Mouse (Mus musculus) limb, embryonic 15.5 days (tissue): Measurements from ENCODE around the gene Tns3. TPM values are rescaled to one million over a fixed set of nuclear protein-coding genes. Genes with fewer than 3 reads are reported as not detected.

Experiments used
- ATAC-seq: fragments of 200-750 bp; cut with Nextera tagmentation; 2 replicates; pipeline ENCODE4 v1.8.0; 2017; ENCODE audit warnings: low read depth, moderate TSS enrichment; ENCODE audit not compliant: insufficient number of reproducible peaks, low FRiP score, low TSS enrichment
- H3K27ac ChIP-seq: fragments of 300-500 bp; sonication (generic); 2 replicates; pipeline ENCODE4 v1.5.1; 2015; ENCODE audit warnings: moderate library complexity, mild to moderate bottlenecking, inconsistent platforms
- H3K27me3 ChIP-seq: fragments of 300-500 bp; sonication (generic); 2 replicates; pipeline ENCODE4 v1.6.1; 2015; ENCODE audit warnings: inconsistent platforms
- H3K36me3 ChIP-seq: fragments of 300-500 bp; sonication (generic); 2 replicates; pipeline ENCODE4 v1.6.1; 2015; ENCODE audit warnings: inconsistent platforms
- H3K4me1 ChIP-seq: fragments of 300-500 bp; sonication (generic); 2 replicates; pipeline ENCODE4 v1.6.1; 2015; ENCODE audit warnings: inconsistent platforms
- H3K4me2 ChIP-seq: fragments of 300-500 bp; sonication (generic); 2 replicates; pipeline ENCODE4 v1.6.1; 2015; ENCODE audit warnings: mild to moderate bottlenecking, inconsistent platforms
- H3K4me3 ChIP-seq: fragments of 300-500 bp; sonication (generic); 2 replicates; pipeline ENCODE4 v1.5.1; 2015; ENCODE audit warnings: mild to moderate bottlenecking, inconsistent platforms
- H3K9ac ChIP-seq: fragments of 300-500 bp; sonication (generic); 2 replicates; pipeline ENCODE4 v1.6.1; 2015; ENCODE audit warnings: inconsistent platforms
- H3K9me3 ChIP-seq: fragments of 300-500 bp; sonication (generic); 2 replicates; pipeline ENCODE4 v1.6.1; 2016; ENCODE audit warnings: inconsistent platforms
- WGBS: fragments of 180-500 bp; shearing (Covaris S2); methylation state at CpG from one replicate; pipeline ENCODE4 v1.1.7; 2015; 5-methylcytosine and 5-hydroxymethylcytosine counted together
- polyA plus RNA-seq: library from polyadenylated mRNA; unstranded; fragments of >200 nt; fragmentation: Nextera tagmentation; extraction: Ambion mirVana; gene quantifications from 2 replicates; pipeline ENCODE4 v1.2.1, GENCODE M21; 2015

The Tns3 gene
- polyA plus RNA-seq, 1 experiment from 2014 or later, result 31.6 TPM

DNA sequence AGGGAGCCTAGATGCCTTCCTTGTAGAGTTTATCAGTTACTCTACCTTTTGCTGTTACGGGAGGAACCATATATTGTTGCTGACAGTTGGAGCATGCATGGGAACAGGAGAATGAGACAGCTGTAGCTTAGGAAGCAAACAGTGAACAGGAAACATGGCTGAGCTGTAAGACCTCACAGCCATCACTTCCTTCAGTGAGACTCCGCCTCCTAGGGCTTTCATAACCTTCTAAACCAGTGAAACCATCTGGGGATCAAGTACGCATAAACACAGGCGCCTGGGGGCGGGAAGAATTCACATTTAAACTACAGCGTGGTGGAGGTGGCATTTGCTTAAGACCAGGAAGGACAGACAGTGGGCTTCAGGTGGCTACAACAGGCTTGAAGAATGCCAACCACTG, 208.7 kb downstream of the Tns3 start:
- 0 out of 2 replicates have a peak overlapping the region, but pooled peaks have one; percentile 33 for H3K27ac ChIP-seq
- 0 out of 2 replicates have a peak, but pooled peaks have one; percentile 36 for ATAC-seq

GRCm38 (mm10) chr11:8453252-8453651, 211.1 kb downstream of the Tns3 start:
- WGBS, result 86% methylated on average over 6 of the region's 6 CpGs
- Histone ChIP-seq H3K27me3 (no peaks in the 10 kb centered on the region), H3K4me1 (peaks cover 30% of the 10 kb centered on the region), H3K9ac (no peak overlapping the region), H3K4me2 (no peak overlapping the region), H3K4me3 (no peak overlapping the region), H3K9me3 (no peaks in the 10 kb centered on the region), H3K27ac (no peak overlapping the region), H3K36me3 (peaks cover 64% of the 10 kb centered on the region)
- ATAC-seq, result no peak

More for the DNA sequence above, 208.7 kb downstream of the Tns3 start:
- H3K4me2 ChIP-seq, result no peak overlapping the region
- H3K9me3 ChIP-seq, result no peaks in the 10 kb centered on the region
- no peak overlapping the region for H3K9ac ChIP-seq
- peaks cover 47% of the 10 kb centered on the region for H3K36me3 ChIP-seq
- 75% methylated on average over 6 of the region's 6 CpGs for WGBS
- H3K27me3 ChIP-seq, result no peaks in the 10 kb centered on the region
- peaks cover 42% of the 10 kb centered on the region for H3K4me1 ChIP-seq
- no peak overlapping the region for H3K4me3 ChIP-seq

GRCm38 (mm10) chr11:8451597-8452201, 212.6 kb downstream of the Tns3 start:
- H3K4me2 ChIP-seq, result no peak overlapping the region
- H3K36me3 ChIP-seq, result peaks cover 66% of the 10 kb centered on the region

GRCm38 (mm10) chr11:8450540-8450939, 213.8 kb downstream of the Tns3 start:
- Histone ChIP-seq H3K27me3 (no peaks in the 10 kb centered on the region), H3K36me3 (peaks cover 63% of the 10 kb centered on the region), H3K4me1 (peaks cover 14% of the 10 kb centered on the region), H3K27ac (no peak overlapping the region), H3K4me3 (no peak overlapping the region), H3K9ac (no peak overlapping the region), H3K9me3 (no peaks in the 10 kb centered on the region), H3K4me2 (no peak overlapping the region)
- WGBS, result 73% methylated on average over 4 of the region's 4 CpGs
- no peak for ATAC-seq

More at GRCm38 (mm10) chr11:8451597-8452201, 212.6 kb downstream of the Tns3 start:
- no peaks in the 10 kb centered on the region for H3K9me3 ChIP-seq
- H3K4me3 ChIP-seq, result no peak overlapping the region
- H3K9ac ChIP-seq, result no peak overlapping the region
- H3K27me3 ChIP-seq, result no peaks in the 10 kb centered on the region
- ATAC-seq, result no peak
- H3K27ac ChIP-seq, result no peak overlapping the region
- WGBS, result 90% methylated on average over 6 of the region's 6 CpGs
- peaks cover 15% of the 10 kb centered on the region for H3K4me1 ChIP-seq

DNA sequence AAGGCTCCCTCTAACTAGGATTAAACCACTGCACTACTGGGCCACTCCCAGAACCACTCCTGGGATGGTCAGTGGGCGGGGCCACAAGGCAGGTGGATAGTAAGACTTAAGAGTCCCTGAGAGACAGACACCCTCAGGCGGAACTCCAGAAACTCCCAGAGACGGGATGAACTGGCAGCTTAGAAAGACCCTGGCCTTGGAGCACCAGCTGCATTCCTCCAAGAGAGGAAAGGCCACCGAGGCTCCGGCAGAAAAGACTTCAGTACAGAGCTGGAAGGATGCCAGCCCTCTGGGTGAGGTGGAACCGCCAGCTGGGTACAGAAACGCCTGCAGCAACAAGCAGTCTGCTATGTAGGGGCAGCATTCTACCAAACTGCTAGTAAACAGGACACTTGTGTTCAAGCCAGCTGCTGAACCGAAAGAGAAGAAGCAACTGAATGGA, 218.4 kb downstream of the Tns3 start:
- WGBS, result 26% methylated on average over 8 of the region's 8 CpGs
- peak; percentile 19; the same call in 1 of the 2 replicates for ATAC-seq
- H3K4me2 ChIP-seq, result no peak overlapping the region
- H3K4me1 ChIP-seq, result peaks cover 25% of the 10 kb centered on the region
- peaks cover 75% of the 10 kb centered on the region for H3K36me3 ChIP-seq
- no peaks in the 10 kb centered on the region for H3K27me3 ChIP-seq
- H3K9ac ChIP-seq, result no peak overlapping the region
- peak overlapping the region; percentile 80 for H3K27ac ChIP-seq
- no peaks in the 10 kb centered on the region for H3K9me3 ChIP-seq
- no peak overlapping the region for H3K4me3 ChIP-seq

DNA sequence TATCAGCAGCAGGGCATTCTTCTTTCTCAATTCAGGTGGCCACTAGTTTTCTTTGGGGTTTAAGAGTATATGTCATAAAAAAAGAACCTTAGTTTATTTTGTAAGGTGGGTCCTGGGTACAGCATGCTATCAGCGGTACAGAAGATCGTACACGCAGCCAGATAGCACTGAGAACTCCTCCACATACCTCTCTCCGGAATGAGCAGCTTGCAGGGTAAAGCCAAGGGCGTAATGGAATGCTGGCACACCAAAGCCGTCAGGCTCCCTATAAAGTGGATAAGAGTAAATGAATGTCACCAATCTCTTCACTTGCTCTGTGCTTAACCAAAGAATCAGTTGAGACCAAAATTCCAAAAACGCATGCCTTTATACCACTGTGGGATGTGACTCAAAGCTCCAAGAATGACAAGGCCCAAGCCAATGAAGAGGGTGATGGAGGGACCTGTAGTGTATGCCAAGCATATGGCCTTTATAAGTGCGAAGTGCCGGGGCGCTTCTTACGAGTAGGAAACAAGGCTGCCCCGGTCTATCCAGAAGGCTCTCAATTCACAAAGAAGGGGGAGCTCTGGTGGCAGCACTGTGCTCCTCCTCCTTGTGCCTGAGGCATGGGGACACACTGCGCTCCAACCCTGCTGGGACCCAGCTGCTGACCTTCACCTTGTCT, 219.4 kb downstream of the Tns3 start:
- H3K36me3 ChIP-seq, result peaks cover 65% of the 10 kb centered on the region
- 74% methylated on average over 13 of the region's 13 CpGs for WGBS
- ATAC-seq, result no peak

DNA sequence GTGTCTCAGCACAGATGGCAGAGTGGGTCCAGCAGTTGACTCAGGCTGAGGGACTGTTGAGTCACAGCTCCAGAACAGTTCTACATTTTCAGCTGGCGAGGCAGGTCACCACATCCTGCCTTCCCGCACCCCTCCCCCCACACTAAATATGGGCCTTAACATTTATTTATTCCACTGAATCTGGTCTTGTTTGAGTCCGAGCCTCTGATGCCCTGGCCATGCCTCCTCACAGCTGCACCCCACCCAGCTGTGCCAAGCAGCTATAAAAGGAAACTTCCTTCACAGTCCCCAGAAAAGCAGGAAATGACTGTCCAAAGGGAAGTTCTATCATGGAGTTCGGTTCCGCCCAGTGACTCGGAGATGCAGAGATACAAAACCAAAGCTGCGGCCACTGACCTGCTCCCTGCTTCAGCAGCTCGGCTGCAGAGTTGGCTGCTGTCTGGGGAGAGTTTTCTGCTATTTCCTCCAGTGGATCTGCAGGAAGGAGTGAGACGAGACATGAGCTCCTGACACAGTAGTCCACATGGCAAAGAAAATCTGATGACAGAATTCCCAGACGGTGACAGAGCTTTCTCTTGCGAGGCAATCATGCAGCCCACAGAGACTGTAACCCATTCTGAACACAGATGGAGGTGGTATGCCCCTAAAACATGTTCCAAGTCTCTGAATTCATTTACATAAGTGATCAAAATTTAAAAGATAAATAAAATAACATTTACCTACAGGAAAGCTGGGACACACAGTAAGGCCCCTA, 220.6 kb downstream of the Tns3 start:
- H3K4me1 ChIP-seq, result peaks cover 37% of the 10 kb centered on the region
- H3K4me2 ChIP-seq, result no peak overlapping the region
- H3K4me3 ChIP-seq, result no peak overlapping the region
- H3K27me3 ChIP-seq, result no peaks in the 10 kb centered on the region
- no peaks in the 10 kb centered on the region for H3K9me3 ChIP-seq
- H3K27ac ChIP-seq, result peak overlapping the region; percentile 57
- peaks cover 59% of the 10 kb centered on the region for H3K36me3 ChIP-seq
- no peak overlapping the region for H3K9ac ChIP-seq
- 72% methylated on average over 11 of the region's 11 CpGs for WGBS
- no peak for ATAC-seq

More for the DNA sequence above, 219.4 kb downstream of the Tns3 start:
- Histone ChIP-seq H3K27ac (0 out of 2 replicates have a peak overlapping the region, but pooled peaks have one; percentile 80), H3K9ac (no peak overlapping the region), H3K9me3 (no peaks in the 10 kb centered on the region), H3K4me3 (no peak overlapping the region), H3K27me3 (no peaks in the 10 kb centered on the region), H3K4me1 (peaks cover 25% of the 10 kb centered on the region), H3K4me2 (no peak overlapping the region)

- Histone ChIP-seq H3K4me3 (no peak overlapping the region), H3K36me3 (peaks cover 71% of the 10 kb centered on the region), H3K9ac (no peak overlapping the region), H3K4me1 (peaks cover 37% of the 10 kb centered on the region), H3K4me2 (no peak overlapping the region), H3K27me3 (no peaks in the 10 kb centered on the region), H3K27ac (no peak overlapping the region), H3K9me3 (no peaks in the 10 kb centered on the region)
- 62% methylated on average over 2 of the region's 2 CpGs for WGBS
- no peak for ATAC-seq
Measured at GRCm38 (mm10) chr11:8440706-8441105, 223.6 kb downstream of the Tns3 start.

DNA sequence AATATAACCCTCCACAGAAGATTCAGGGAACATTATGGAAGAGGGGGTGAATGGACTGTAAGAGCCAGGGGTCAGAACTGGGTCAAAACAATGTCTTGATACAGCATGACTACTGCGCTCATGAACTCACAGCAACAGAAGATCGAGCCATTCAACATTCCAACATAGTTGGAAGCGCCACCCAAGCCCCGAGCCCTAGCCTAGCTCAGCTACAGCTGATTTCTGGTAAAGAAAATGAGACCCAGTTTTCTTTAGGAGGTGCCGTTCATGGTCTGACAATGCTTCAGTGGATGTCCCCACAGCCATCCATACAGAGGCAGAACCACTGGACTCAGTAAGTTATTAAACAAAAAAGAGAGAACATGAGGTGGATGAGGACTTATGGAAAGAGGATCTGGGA, 224.1 kb downstream of the Tns3 start:
- Histone ChIP-seq H3K36me3 (peaks cover 73% of the 10 kb centered on the region), H3K4me3 (no peak overlapping the region), H3K9ac (no peak overlapping the region), H3K9me3 (no peaks in the 10 kb centered on the region), H3K4me1 (peaks cover 33% of the 10 kb centered on the region), H3K27me3 (no peaks in the 10 kb centered on the region), H3K4me2 (no peak overlapping the region), H3K27ac (0 out of 2 replicates have a peak overlapping the region, but pooled peaks have one; percentile 29)
- ATAC-seq, result no peak
- WGBS, result 80% methylated on average over 5 of the region's 5 CpGs

DNA sequence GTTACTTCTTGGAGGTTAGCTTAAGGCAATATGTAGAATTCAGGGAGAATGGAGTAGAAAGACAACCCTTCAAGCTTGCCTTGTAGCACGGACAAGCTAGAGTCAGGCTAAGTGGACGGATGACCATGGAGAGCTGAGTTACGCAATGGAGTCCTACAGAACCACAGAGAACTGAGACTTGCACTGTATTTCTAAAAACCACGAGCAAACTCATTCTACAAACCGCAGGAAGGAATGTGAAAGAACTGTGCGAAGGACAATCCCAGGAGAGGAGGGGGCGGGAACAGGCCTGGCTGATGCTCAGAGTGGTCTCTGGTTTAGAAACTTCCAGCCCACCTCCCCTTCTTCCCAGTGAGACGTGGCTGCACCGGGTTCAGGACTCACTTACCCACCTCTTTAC, 225.3 kb downstream of the Tns3 start:
- Histone ChIP-seq H3K27me3 (no peaks in the 10 kb centered on the region), H3K9me3 (no peaks in the 10 kb centered on the region), H3K9ac (no peak overlapping the region), H3K36me3 (peaks cover 76% of the 10 kb centered on the region), H3K4me1 (peaks cover 31% of the 10 kb centered on the region), H3K4me2 (no peak overlapping the region), H3K4me3 (no peak overlapping the region), H3K27ac (peak overlapping the region; percentile 81)
- no peak for ATAC-seq
- WGBS, result 55% methylated on average over 9 of the region's 9 CpGs

- Histone ChIP-seq H3K4me3 (no peak overlapping the region), H3K27me3 (no peaks in the 10 kb centered on the region), H3K4me1 (peaks cover 25% of the 10 kb centered on the region), H3K27ac (peak overlapping the region; percentile 81), H3K9ac (no peak overlapping the region), H3K36me3 (peaks cover 76% of the 10 kb centered on the region), H3K4me2 (no peak overlapping the region), H3K9me3 (no peaks in the 10 kb centered on the region)
- 62% methylated on average over 4 of the region's 4 CpGs for WGBS
- no peak for ATAC-seq
Measured at GRCm38 (mm10) chr11:8438269-8438668, 226.1 kb downstream of the Tns3 start.

DNA sequence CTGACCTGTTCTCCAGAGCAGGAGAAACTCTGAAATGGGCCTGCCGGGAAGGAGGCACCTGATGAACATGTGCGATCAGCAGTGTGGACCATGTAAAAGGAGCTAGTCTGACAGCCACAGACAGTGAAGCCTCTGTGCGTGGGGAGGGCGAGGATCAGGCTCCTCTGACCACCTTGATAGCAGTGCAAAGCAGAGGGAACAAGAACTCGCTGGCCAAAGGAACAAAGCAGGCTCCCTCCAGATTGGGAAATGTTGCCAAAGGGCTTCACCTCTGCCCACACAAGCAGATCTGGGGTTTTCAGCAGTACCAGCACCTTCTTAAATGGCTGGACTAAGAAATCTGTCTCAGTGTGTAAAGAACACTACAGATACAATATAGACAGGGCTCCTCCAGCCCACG, 229.2 kb downstream of the Tns3 start:
- ATAC-seq, result no peak
- Histone ChIP-seq H3K4me3 (no peak overlapping the region), H3K27ac (no peak overlapping the region), H3K9me3 (no peaks in the 10 kb centered on the region), H3K36me3 (peaks cover 86% of the 10 kb centered on the region), H3K4me2 (no peak overlapping the region), H3K4me1 (peaks cover 21% of the 10 kb centered on the region), H3K27me3 (no peaks in the 10 kb centered on the region), H3K9ac (no peak overlapping the region)
- WGBS, result 93% methylated on average over 6 of the region's 6 CpGs
